Mouse (Mus musculus): ENCODE data around the gene Vmn1r50.
"Not testable (repeated sequence)": the region's sequence is repeated elsewhere in the genome, so short reads cannot be mapped to it uniquely, and the experiment has no call there.

The Vmn1r50 gene

GRCm38 (mm10) chr6:90101130-90101529 lies at the start of gene Vmn1r50:
Gene Vmn1r50 (plus strand): TSS chr6:90101430.
- no peak for DNase-seq (ENCODE audit: low read depth, low spot score)

- DNase-seq (ENCODE audit: low read depth, low spot score) = no peak
Observed at GRCm38 (mm10) chr6:90078406-90078805, 22.8 kb upstream of the Vmn1r50 start, which contains the start of gene Vmn1r49. Gene Vmn1r49 (minus strand): TSS chr6:90078506.

- no peak for DNase-seq (ENCODE audit: low read depth, low spot score)
Observed at GRCm38 (mm10) chr6:90100566-90100965, 664 bp upstream of the Vmn1r50 start.

- not testable (repeated sequence) for DNase-seq (ENCODE audit: low read depth, low spot score)
Observed at GRCm38 (mm10) chr6:90122296-90122695, 21.1 kb downstream of the Vmn1r50 start, which contains the start of gene Vmn1r51. Gene Vmn1r51 (plus strand): TSS chr6:90122596.
